Mouse (Mus musculus): ENCODE measurements around the gene Gpx3. TPM values are rescaled to one million over a fixed set of nuclear protein-coding genes. Genes with fewer than 3 reads are reported as not detected.

Gpx3 gene
- 18.7 and 52.2 TPM in 2 replicates for polyA plus RNA-seq (2012)

DNA sequence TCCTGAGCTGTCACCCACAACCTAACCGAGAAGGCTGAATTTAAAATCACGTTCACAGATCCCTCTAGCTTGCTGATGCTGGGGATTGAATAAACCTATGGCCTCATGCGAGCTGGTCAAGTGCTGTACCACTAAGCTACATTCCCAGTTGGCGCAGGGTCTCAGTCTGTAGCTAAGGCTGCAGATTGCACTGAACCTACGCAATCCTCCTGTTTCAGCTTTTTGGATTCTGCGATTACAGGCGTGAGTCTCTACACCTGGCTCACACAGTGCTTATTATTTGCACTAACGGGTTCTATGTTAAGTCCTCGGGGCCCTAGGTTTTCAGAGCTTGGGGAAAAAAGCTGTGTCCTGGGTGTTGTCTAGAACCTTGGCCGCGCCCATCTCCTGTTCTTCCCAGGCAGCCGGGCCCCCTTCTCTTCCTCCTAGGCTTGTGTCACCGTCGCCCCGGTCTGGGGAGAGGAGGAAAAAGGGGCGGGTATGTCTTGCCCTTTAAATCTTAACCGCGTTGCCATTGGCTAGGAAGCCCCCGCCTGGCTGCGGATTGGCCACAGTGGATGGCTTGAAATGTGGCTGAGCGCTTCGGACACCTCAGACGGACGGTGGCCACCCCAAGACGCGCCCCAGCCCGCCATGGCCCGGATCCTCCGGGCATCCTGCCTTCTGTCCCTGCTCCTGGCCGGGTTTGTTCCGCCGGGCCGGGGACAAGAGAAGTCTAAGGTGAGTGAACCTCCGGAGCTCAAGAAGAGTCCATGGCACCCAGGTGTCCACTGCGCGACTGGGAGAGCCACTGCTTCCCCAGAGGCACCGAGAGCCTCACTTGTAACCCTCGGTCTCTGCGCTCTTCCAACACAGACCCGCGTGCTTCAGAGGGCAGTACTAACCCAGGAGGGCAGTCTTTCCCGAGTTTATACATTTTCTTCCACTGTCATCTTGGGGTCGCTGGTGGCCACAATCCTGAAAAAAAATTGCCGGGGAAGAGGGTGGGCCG is at the start of gene Gpx3:
Gene Gpx3, plus strand, starts transcription at position 121 of the 991 bp plus-strand sequence.

DNA sequence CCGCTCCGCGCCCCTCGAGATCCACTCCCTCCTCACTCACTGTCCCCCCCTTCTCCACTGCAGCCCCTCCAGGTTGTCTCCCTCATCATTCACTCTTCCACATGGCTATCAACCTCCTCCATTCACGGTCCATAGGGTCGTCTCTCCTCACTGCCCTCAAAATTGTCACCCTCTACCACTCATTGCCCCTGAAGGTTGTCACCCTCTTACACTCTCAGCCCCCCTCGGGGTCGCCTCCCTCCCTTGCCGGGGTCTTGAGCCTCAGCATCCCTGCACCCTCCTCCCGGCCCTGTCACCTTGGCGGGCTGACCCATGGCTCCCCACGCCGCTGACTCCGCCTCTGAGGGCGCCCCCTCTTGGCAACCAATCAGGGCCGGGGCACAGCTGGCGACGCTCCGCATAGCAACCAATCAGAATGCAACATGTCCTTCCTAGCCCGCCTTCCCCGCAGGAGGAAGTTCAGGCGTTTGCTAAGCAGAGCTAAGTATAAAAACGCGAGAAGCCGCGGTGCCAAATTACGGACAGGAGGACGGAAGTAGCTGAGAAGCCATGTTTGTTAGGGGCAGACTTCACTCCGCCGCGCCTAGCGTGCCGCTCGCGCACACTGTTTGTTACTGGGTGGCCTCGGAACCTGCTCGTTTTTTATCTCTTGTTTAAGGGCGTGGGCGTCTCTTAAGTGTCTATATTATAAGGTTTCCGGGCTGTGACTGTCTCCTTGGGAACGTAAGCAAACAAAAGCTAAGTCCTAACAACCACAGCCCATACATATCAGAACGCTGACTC is 41.8 kb upstream of the Gpx3 start, which contains the start of gene Lyrm7:
Gene Lyrm7, minus strand, starts transcription at position 661 of the 783 bp plus-strand sequence.

DNA sequence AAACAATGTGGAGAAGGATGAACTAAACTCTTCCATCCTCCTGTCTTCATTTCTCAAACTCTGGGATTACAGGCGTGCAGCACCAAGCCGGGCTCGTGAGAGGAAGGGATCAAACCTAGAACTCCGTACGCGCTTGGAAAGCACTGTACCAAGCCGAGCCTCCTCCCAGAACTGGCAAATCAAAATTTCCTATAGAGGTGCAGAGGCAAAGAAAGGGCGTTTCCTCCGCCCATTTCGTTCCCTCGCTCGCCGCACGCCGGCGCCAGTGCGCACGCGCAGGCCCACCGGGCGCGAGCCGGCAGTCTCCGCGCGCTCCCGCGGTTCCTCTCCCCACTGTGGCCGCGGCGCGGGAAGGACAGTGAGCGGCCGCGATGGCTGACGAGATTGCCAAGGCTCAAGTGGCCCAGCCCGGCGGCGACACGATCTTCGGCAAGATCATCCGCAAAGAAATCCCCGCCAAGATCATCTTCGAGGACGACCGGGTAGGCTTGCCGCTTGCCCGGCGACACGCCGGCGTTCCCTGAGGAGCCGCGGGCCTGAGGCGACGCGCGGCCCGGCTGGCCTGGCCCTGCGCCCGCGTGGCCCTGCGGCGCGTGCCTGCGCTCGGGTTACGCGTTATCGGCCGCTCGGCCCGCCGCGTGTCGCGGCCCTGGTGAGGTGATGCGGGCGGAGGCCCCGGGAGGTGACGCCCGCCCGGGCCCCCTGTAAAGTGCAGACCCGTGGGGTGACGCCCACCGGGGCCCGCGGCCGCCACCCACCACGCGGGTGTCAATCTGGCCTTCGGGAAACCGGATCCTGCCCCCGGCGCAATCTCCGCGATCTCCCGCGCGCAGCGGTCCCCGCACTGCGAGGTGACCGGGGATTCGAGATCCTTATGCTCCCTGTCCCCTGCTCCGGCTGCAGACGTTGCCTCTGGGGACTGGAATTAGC is 35.9 kb upstream of the Gpx3 start, which contains the start of gene Hint1:
Gene Hint1, plus strand, starts transcription at position 265 of the 930 bp plus-strand sequence.

Other genes with a start within 250 kb of the Gpx3 start
- gene Cdc42se2, start 114.8 kb upstream of the Gpx3 start, polyA plus RNA-seq (2012), result 20.7 and 22.2 TPM in 2 replicates
- gene Lyrm7, start 41.5 kb upstream of the Gpx3 start, polyA plus RNA-seq (2012), result 0.13 and 0.29 TPM in 2 replicates
- 1,285 and 1,367 TPM in 2 replicates for gene Hint1, start 36.1 kb upstream of the Gpx3 start, polyA plus RNA-seq (2012)
- 111 TPM in 2 replicates for gene Tnip1, start 60.5 kb downstream of the Gpx3 start, polyA plus RNA-seq (2012)
- gene Anxa6, start 131.0 kb downstream of the Gpx3 start, polyA plus RNA-seq (2012), result 40.1 and 43.5 TPM in 2 replicates
- 15.1 and 17.8 TPM in 2 replicates for gene Ccdc69, start 175.7 kb downstream of the Gpx3 start, polyA plus RNA-seq (2012)
- gene Gm2a, start 195.7 kb downstream of the Gpx3 start, polyA plus RNA-seq (2012), result 27.8 and 37.9 TPM in 2 replicates
- not detected in 2 replicates for gene Slc36a3, start 249.3 kb downstream of the Gpx3 start, polyA plus RNA-seq (2012)

All from megakaryocyte-erythroid progenitor cell, adult 5 weeks (primary cell).